Mouse (Mus musculus) kidney, postnatal 36 days (tissue): ENCODE measurements at regions not wholly inside any gene's neighbourhood (a gene's known extent, or its start where the extent isn't known, plus 50 kb on each side); places are given as distances from the start of the nearest gene placed in this dataset.
A peak's percentile ranks its signal among the peaks of the same experiment; 100 is the strongest.

Source experiments
- DNase-seq, 2 experiments: peaks; one replicate each; pipeline ENCODE4 v3.0.0; 2021 to 2022; ENCODE audit warnings: mixed read lengths in 2 of 2

- no peak for DNase-seq
Observed at GRCm38 (mm10) chr16:29800457-29800856, 221.3 kb downstream of the Opa1 start.

- no peak for DNase-seq
Observed at GRCm38 (mm10) chr16:29802085-29802484, 223.0 kb downstream of the Opa1 start.

- DNase-seq: no peak
Observed at GRCm38 (mm10) chr16:29802603-29803002, 223.5 kb downstream of the Opa1 start.

GRCm38 (mm10) chr16:29807859-29808258 lies 228.7 kb downstream of the Opa1 start:
- DNase-seq: no peak

GRCm38 (mm10) chr16:29808851-29809250 lies 229.7 kb downstream of the Opa1 start:
- DNase-seq: no peak

GRCm38 (mm10) chr16:29813411-29814038 lies 234.4 kb downstream of the Opa1 start:
- DNase-seq: peak in 1 of 2 experiments; percentile 28

GRCm38 (mm10) chr16:29814039-29814438 lies 234.9 kb downstream of the Opa1 start:
- peak; percentile 92 for DNase-seq

GRCm38 (mm10) chr16:29814655-29815054 lies 235.5 kb downstream of the Opa1 start:
- DNase-seq: peak in 1 of 2 experiments; percentile 12

- DNase-seq: no peak
Observed at GRCm38 (mm10) chr16:29815200-29815599, 236.1 kb downstream of the Opa1 start.

GRCm38 (mm10) chr16:29815632-29816337 lies 236.7 kb downstream of the Opa1 start:
- peak in 1 of 2 experiments; percentile 6 for DNase-seq

- peak in 1 of 2 experiments; percentile 16 for DNase-seq
Observed at GRCm38 (mm10) chr16:29816681-29817369, 237.7 kb downstream of the Opa1 start.

GRCm38 (mm10) chr16:29818807-29819440 lies 239.8 kb downstream of the Opa1 start:
- DNase-seq: peak in 1 of 2 experiments; percentile 13

- no peak for DNase-seq
Observed at GRCm38 (mm10) chr16:29820704-29821103, 241.6 kb downstream of the Opa1 start.

- no peak for DNase-seq
Observed at GRCm38 (mm10) chr16:29822110-29822509, 242.1 kb upstream of the Hes1 start.

- DNase-seq: no peak
Observed at GRCm38 (mm10) chr16:29822843-29823401, 241.3 kb upstream of the Hes1 start.

- no peak for DNase-seq
Observed at GRCm38 (mm10) chr16:29826927-29827326, 237.3 kb upstream of the Hes1 start.

- no peak for DNase-seq
Observed at GRCm38 (mm10) chr16:29827776-29828175, 236.4 kb upstream of the Hes1 start.

- peak; percentile 24 to 44 for DNase-seq
Observed at GRCm38 (mm10) chr16:29829457-29829856, 234.7 kb upstream of the Hes1 start.

GRCm38 (mm10) chr16:29830101-29830500 lies 234.1 kb upstream of the Hes1 start:
- no peak for DNase-seq

- no peak for DNase-seq
Observed at GRCm38 (mm10) chr16:29833298-29833697, 230.9 kb upstream of the Hes1 start.

GRCm38 (mm10) chr16:29833875-29834274 lies 230.3 kb upstream of the Hes1 start:
- no peak for DNase-seq

GRCm38 (mm10) chr16:29834669-29835068 lies 229.5 kb upstream of the Hes1 start:
- DNase-seq: no peak
